Mouse (Mus musculus): ENCODE data around the gene Gtdc1. TPM values are rescaled to one million over a fixed set of nuclear protein-coding genes. Genes with fewer than 3 reads are reported as not detected.

Gene Gtdc1
- total RNA-seq, 1 experiment from 2014 or later: 29.1 TPM

GRCm38 (mm10) chr2:44526110-44527032 is 401.1 kb downstream of the Gtdc1 start:
- ATAC-seq (replicated peaks in 1 of 2; ENCODE audit: insufficient read depth in 1 of 2, low FRiP score in 2 of 2, low TSS enrichment in 1 of 2, low read depth in 1 of 2, poor library complexity in 2 of 2, severe bottlenecking in 2 of 2): no peak

- no peak for ATAC-seq (replicated peaks in 1 of 2; ENCODE audit: insufficient read depth in 1 of 2, low FRiP score in 2 of 2, low TSS enrichment in 1 of 2, low read depth in 1 of 2, poor library complexity in 2 of 2, severe bottlenecking in 2 of 2)
Measured at GRCm38 (mm10) chr2:44525187-44525919, 402.1 kb downstream of the Gtdc1 start.

- no peak for ATAC-seq (replicated peaks in 1 of 2; ENCODE audit: insufficient read depth in 1 of 2, low FRiP score in 2 of 2, low TSS enrichment in 1 of 2, low read depth in 1 of 2, poor library complexity in 2 of 2, severe bottlenecking in 2 of 2)
Measured at GRCm38 (mm10) chr2:44519236-44519635, 408.2 kb downstream of the Gtdc1 start.

- ATAC-seq (replicated peaks in 1 of 2; ENCODE audit: insufficient read depth in 1 of 2, low FRiP score in 2 of 2, low TSS enrichment in 1 of 2, low read depth in 1 of 2, poor library complexity in 2 of 2, severe bottlenecking in 2 of 2): no peak
Measured at GRCm38 (mm10) chr2:44518085-44518484, 409.4 kb downstream of the Gtdc1 start.

Other genes with a start within 250 kb of the Gtdc1 start
- gene Zeb2, start 189.7 kb upstream of the Gtdc1 start, total RNA-seq (2017): 71.9 and 80.3 TPM in 2 replicates